Mouse (Mus musculus) E14TG2a.4 (cell line): Measurements from ENCODE around the gene Efna5.

ENCODE experiments used
- H3K27me3 ChIP-seq: 2 replicates; pipeline ENCODE4 v1.6.1; 2014; ENCODE audit warnings: low read length, control low read depth; ENCODE audit not compliant: insufficient read depth
- H3K36me3 ChIP-seq: 2 replicates; pipeline ENCODE4 v1.6.1; 2014; ENCODE audit warnings: low read length, control low read depth; ENCODE audit not compliant: insufficient read depth
- H3K4me1 ChIP-seq: replicated peaks from 2 replicates; pipeline ENCODE4 v1.6.1; 2014; ENCODE audit warnings: low read depth, low read length, control low read depth
- H3K4me3 ChIP-seq: replicated peaks from 2 replicates; pipeline ENCODE4 v1.5.1; 2014; ENCODE audit warnings: mild to moderate bottlenecking, low read length
- H3K9me3 ChIP-seq: 2 replicates; pipeline ENCODE4 v1.6.1; 2014; ENCODE audit warnings: low read length, control low read depth
- CTCF ChIP-seq: conservative IDR thresholded peaks from 2 replicates; pipeline ENCODE4 v1.5.1; 2014; ENCODE audit warnings: low read length
- NANOG ChIP-seq: IDR thresholded peaks from 2 replicates; pipeline ENCODE4 v1.6.1; 2014; ENCODE audit warnings: borderline replicate concordance, low read length, mixed read lengths
- POU5F1 ChIP-seq: IDR thresholded peaks from 2 replicates; pipeline ENCODE4 v1.6.1; 2014; ENCODE audit warnings: low read length, borderline replicate concordance

Gene Efna5

DNA sequence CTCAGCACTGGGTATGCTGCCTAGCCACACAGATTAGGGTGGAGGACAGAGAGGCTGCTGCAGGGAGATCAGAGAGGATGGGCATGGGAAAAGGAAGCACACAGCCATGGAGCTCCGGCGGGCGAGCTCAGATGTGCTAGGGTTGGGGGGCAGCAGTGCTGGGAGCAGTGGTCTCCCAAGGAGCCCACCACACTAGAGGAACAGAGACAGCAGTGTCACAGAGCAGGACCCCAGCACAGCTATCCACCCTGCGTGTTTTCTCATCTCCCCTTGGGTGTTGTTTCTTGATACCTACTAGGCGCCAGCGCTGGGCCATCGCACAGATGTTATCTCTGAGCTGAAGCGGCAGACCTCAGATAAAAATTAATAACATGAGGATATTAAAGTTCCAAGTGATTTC is 234.3 kb downstream of the Efna5 start:
- no peaks in the 10 kb centered on the region for H3K4me1 ChIP-seq
- no peaks in the 10 kb centered on the region for H3K9me3 ChIP-seq
- TF ChIP-seq NANOG (no peak), POU5F1 (no peak), CTCF (no peak)
- no peaks in the 10 kb centered on the region for H3K36me3 ChIP-seq
- H3K4me3 ChIP-seq: no peak overlapping the region
- no peaks in the 10 kb centered on the region for H3K27me3 ChIP-seq

DNA sequence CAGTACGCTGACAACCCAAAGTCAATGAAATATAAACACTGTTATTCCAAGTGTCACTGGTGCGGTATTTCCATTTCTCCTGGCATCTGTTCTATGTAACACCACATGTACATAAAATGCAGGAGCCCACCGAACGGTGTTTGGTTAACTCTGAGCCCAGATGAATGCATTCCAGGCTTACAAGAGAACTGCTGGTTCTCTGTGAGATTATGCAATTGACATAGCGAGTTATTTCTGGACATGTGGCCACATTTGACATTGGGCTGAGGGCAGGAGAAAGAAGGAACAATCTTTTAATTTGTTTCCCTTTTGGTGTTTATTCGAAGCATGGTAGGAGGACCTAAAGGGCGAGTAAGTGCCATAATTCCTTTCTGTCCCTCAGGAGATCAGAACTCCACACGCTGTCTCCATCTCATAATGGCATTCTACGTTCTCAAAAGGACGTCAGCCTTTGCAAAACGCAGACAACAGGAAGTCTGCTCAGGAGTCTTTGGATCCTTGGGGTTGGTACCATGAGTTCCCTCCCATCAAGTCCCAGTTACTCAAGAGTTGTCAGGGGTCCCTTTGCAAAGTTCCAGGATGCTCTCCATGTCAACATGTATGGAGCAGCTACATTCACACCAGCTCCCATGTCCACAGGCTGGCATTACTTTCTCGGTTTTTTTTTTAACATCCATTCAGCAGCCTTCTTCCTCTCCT is 238.5 kb downstream of the Efna5 start:
- H3K4me3 ChIP-seq: no peak overlapping the region
- no peaks in the 10 kb centered on the region for H3K9me3 ChIP-seq
- no peaks in the 10 kb centered on the region for H3K27me3 ChIP-seq
- no peaks in the 10 kb centered on the region for H3K4me1 ChIP-seq
- TF ChIP-seq CTCF (no peak), NANOG (no peak), POU5F1 (no peak)
- H3K36me3 ChIP-seq: no peaks in the 10 kb centered on the region

DNA sequence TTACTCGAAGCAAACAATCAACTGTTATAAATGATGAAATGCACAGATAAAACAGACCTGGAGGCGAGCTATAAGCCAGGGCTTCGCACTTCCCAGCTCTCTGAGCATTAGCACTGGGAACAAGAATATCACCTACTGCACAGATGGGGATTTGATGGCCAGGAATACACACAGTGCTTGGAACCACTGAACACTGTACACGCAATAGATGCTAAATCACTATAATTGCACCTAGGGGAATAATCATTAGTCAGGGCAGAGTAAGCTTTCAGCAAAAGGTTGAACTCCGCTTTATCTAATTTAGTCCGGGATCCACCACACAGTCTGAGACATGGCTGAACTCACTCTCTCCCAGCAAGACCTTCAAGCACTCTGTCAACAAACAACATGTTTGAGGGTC is 240.5 kb downstream of the Efna5 start:
- H3K27me3 ChIP-seq: no peaks in the 10 kb centered on the region
- no peak overlapping the region for H3K4me3 ChIP-seq
- no peaks in the 10 kb centered on the region for H3K9me3 ChIP-seq
- H3K4me1 ChIP-seq: no peaks in the 10 kb centered on the region
- H3K36me3 ChIP-seq: no peaks in the 10 kb centered on the region
- no peak for TF ChIP-seq NANOG
- no peak for TF ChIP-seq POU5F1
- no peak for TF ChIP-seq CTCF

DNA sequence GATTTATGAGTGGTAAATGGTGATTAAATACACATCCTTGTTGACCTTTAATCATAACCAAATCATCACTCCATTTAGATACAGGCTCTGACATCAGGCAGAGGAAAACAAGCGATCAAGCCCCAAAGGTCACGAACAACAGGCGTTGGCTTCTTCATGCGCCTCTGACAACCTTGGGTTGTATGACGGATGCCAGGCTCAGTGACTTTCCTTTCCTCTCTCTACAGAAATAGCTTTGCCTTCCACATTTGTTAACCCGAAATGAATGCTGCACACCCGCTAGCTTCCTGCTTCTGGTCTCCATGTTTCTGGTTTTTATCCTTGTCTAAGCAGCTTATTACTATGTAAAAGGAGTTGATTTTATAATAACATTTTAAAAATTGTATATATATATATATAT is 244.2 kb downstream of the Efna5 start:
- H3K4me1 ChIP-seq: no peaks in the 10 kb centered on the region
- TF ChIP-seq CTCF (no peak), NANOG (no peak), POU5F1 (no peak)
- no peaks in the 10 kb centered on the region for H3K9me3 ChIP-seq
- H3K27me3 ChIP-seq: no peaks in the 10 kb centered on the region
- H3K4me3 ChIP-seq: no peak overlapping the region
- no peaks in the 10 kb centered on the region for H3K36me3 ChIP-seq

DNA sequence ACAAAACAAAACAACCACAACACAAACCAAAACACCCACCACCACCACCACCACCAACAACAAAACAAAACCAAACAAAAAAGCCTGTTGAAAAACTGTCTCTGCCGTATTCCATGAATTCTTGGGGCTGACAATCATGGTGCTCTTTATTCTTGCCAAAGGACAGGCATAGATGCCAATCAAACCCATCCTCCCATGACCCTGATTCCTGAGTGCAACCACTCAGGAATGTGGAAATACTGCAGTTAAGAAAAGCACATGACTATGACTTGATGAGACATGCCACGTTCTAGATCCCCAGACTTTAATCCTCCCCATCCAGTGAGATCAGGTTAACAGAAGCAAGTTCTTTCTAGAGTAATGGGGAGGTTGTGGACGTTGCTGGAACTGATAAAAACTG is 246.2 kb downstream of the Efna5 start:
- Histone ChIP-seq H3K4me3 (no peak overlapping the region), H3K36me3 (no peaks in the 10 kb centered on the region), H3K9me3 (no peaks in the 10 kb centered on the region), H3K27me3 (no peaks in the 10 kb centered on the region), H3K4me1 (no peaks in the 10 kb centered on the region)
- TF ChIP-seq CTCF (no peak), POU5F1 (no peak), NANOG (no peak)

DNA sequence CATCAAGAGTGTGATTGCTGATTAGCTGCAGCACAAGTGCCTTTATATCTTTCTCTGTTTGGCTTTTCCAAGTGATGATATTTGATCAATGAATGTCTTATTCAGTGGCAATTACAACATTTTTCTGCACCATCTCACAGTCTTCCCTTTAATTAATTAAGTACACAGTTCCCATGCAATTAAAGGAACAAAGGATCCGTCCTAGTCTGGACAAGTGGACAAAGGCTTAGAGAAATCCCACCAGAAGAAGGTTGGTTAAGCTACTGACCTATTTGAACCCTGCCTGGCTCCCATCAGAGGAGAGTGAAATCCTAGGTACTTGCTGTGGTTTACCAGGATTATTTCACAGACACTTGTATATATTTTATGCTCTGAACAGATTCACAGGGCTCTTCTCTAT is 252.6 kb downstream of the Efna5 start:
- TF ChIP-seq POU5F1: no peak
- TF ChIP-seq NANOG: no peak
- TF ChIP-seq CTCF: no peak
- Histone ChIP-seq H3K9me3 (no peaks in the 10 kb centered on the region), H3K4me1 (no peaks in the 10 kb centered on the region), H3K27me3 (no peaks in the 10 kb centered on the region), H3K4me3 (no peak overlapping the region), H3K36me3 (no peaks in the 10 kb centered on the region)

DNA sequence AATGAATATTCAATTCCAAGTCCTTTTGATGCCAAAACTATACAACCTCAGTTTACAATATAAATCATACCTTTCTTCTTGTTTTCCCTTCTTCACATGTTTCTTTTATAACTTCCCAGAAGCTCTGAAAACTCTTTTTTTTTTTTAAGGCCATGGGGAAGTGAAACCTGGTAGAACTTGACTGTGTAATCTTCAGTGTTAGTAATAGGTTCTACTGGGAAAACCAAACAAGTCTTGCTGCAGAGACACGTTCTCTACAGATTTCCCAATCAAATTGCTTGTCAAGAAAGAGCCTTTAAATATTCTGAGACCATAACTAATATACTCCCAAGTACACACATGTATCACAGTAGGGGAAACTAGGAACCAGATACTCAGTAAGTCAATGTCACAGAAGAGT is 253.6 kb downstream of the Efna5 start:
- TF ChIP-seq NANOG: no peak
- no peak for TF ChIP-seq CTCF
- TF ChIP-seq POU5F1: no peak
- H3K27me3 ChIP-seq: no peaks in the 10 kb centered on the region
- H3K9me3 ChIP-seq: no peaks in the 10 kb centered on the region
- H3K4me3 ChIP-seq: no peak overlapping the region
- no peaks in the 10 kb centered on the region for H3K36me3 ChIP-seq
- no peaks in the 10 kb centered on the region for H3K4me1 ChIP-seq

DNA sequence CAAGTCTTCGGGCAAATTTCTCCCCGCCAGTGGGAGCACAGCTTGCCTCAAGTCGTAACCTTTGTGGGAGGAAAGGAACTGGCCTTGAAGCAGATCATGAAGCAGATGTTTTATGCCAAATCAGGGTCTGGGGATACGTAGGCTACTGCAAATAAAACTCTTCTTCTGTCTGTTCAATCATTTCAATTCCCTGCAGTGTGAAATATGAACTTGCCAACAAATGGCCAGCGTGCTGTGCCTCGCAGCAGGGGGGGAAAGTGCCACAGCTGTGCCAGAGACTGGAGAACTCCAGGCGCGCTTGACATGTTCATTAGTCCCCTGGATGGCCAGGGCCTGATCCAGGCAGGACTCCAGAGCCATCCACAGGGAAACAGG is 255.5 kb downstream of the Efna5 start:
- H3K27me3 ChIP-seq: no peaks in the 10 kb centered on the region
- no peak overlapping the region for H3K4me3 ChIP-seq
- no peaks in the 10 kb centered on the region for H3K9me3 ChIP-seq
- TF ChIP-seq NANOG: no peak
- TF ChIP-seq POU5F1: no peak
- TF ChIP-seq CTCF: no peak
- no peaks in the 10 kb centered on the region for H3K36me3 ChIP-seq
- H3K4me1 ChIP-seq: no peaks in the 10 kb centered on the region
